Mouse (Mus musculus): ENCODE measurements around the gene Cdc42bpb. TPM values are rescaled to one million over a fixed set of nuclear protein-coding genes. Genes with fewer than 3 reads are reported as not detected.

The Cdc42bpb gene
- total RNA-seq, 2 experiments from 2014 or later, result 113 to 138 TPM

GRCm38 (mm10) chr12:111249095-111249494 lies 128.4 kb downstream of the Cdc42bpb start:
- no peak for DNase-seq (ENCODE audit: low spot score in 2 of 2)

DNA sequence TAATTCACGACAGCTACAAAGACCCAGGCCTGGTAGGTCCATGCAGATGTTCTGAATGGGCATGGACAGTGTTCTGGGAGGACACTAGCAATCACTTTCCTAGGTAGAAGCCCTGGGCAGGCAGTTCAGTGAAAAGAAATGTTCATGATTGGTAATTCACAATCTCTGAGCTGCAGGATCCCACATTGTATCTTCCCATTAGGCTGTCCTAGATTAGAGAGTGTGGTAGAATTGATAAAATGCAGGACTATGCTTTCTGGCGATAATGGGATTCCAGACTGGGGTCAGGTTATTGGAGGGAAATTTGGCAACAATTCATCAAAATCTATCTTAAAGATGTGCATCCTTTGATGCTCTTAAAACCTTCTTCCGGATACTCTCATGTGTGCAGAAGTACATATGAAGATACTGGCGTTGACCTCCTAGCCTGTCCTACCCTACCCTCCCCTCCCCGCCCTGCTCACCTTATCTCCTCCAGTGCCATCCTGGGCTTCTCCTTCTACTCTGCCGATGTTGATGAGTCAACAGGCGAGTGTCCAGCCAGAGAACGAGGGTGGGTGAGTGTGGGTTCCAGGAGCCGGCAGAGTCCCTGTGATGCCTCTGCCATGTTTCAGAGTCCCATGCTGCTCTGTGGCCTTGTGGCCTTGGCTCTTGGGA lies 130.6 kb downstream of the Cdc42bpb start:
- no peak for DNase-seq (ENCODE audit: low spot score in 2 of 2)

- no peak for DNase-seq (ENCODE audit: low spot score in 2 of 2)
These were observed 132.4 kb downstream of the Cdc42bpb start for GRCm38 (mm10) chr12:111245070-111245469.

DNA sequence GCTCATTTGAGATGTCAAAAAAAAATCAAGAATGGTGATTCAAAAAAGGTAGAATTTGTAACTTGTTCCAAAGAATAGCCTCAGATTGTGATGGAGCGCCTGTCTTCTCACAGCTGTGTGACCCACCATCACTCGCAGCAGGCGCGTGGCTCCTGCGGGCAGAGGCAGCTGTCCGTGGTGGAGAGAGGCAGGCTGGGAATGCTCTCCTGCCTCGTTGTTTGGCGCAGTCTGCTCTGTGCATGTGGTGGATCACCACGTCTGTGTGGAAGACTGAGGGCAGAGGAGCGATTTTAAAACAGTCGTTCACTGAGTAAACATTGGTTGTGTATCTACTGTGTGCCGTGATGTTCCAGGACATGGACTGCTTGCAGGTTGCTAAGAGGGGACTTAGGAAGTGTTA lies 133.8 kb downstream of the Cdc42bpb start:
- no peak for DNase-seq (ENCODE audit: low spot score in 2 of 2)

Other genes with a start within 250 kb of the Cdc42bpb start
- gene Traf3, start 211.3 kb downstream of the Cdc42bpb start, total RNA-seq (2021), result 10 to 100 TPM; 18.8 to 23.8 TPM
- not detected for gene 4930595D18Rik, start 193.2 kb downstream of the Cdc42bpb start, total RNA-seq (2021)
- not detected for gene Amn, start 106.6 kb downstream of the Cdc42bpb start, total RNA-seq (2021)
- gene Lbhd2, start 29.1 kb upstream of the Cdc42bpb start, total RNA-seq (2021), result not detected
- gene Exoc3l4, start 39.3 kb upstream of the Cdc42bpb start, total RNA-seq (2021), result 1 to 10 TPM; 3.3 to 4.1 TPM
- gene Tnfaip2, start 64.8 kb upstream of the Cdc42bpb start, total RNA-seq (2021), result 10 to 100 TPM; 11.4 to 31.6 TPM
- not detected for gene Gm266, start 108.1 kb upstream of the Cdc42bpb start, total RNA-seq (2021)
- gene Eif5, start 160.3 kb upstream of the Cdc42bpb start, total RNA-seq (2021), result 100 to 1,000 TPM; 393 to 425 TPM
- gene Mark3, start 196.8 kb upstream of the Cdc42bpb start, total RNA-seq (2021), result 10 to 100 TPM; 75.0 to 88.1 TPM